Mouse (Mus musculus) heart, embryonic 16.5 days (tissue): ENCODE data around the gene Hmg20a. TPM values are rescaled to one million over a fixed set of nuclear protein-coding genes. Genes with fewer than 3 reads are reported as not detected.
"Not testable (repeated sequence)": the region's sequence is repeated elsewhere in the genome, so short reads cannot be mapped to it uniquely, and the experiment has no call there.

Experiments
- ATAC-seq: fragments of 200-750 bp; cut with Nextera tagmentation; replicated peaks from 2 replicates; pipeline ENCODE4 v1.8.0; 2017; ENCODE audit warnings: moderate number of reproducible peaks; ENCODE audit not compliant: insufficient read depth, low FRiP score; ENCODE audit errors: extremely low read depth
- H3K27ac ChIP-seq: fragments of 300-500 bp; sonication (generic); 2 replicates; pipeline ENCODE4 v1.5.1; 2014; ENCODE audit warnings: mild to moderate bottlenecking, low read length, control low read depth, moderate library complexity
- H3K27me3 ChIP-seq: fragments of 300-500 bp; sonication (generic); 2 replicates; pipeline ENCODE4 v1.6.1; 2014; ENCODE audit warnings: low read length, mixed read lengths; ENCODE audit not compliant: control insufficient read depth, insufficient read depth
- H3K36me3 ChIP-seq: fragments of 300-500 bp; sonication (generic); 2 replicates; pipeline ENCODE4 v1.6.1; 2014; ENCODE audit not compliant: control insufficient read depth, insufficient read depth
- H3K4me1 ChIP-seq: fragments of 300-500 bp; sonication (generic); 2 replicates; pipeline ENCODE4 v1.6.1; 2014; ENCODE audit warnings: low read length, mixed read lengths; ENCODE audit not compliant: control insufficient read depth, insufficient read depth
- H3K4me2 ChIP-seq: fragments of 300-500 bp; sonication (generic); 2 replicates; pipeline ENCODE4 v1.6.1; 2014; ENCODE audit warnings: low read depth, mild to moderate bottlenecking, control low read depth, low read length
- H3K4me3 ChIP-seq: fragments of 300-500 bp; sonication (generic); 2 replicates; pipeline ENCODE4 v1.5.1; 2014; ENCODE audit warnings: mild to moderate bottlenecking, control low read depth, low read length
- H3K9ac ChIP-seq: fragments of 300-500 bp; sonication (generic); 2 replicates; pipeline ENCODE4 v1.6.1; 2014; ENCODE audit warnings: low read length, control low read depth
- H3K9me3 ChIP-seq: fragments of 300-500 bp; sonication (generic); replicated peaks from 2 replicates; pipeline ENCODE4 v1.6.1; 2016; ENCODE audit warnings: low read length; ENCODE audit not compliant: control insufficient read depth
- WGBS: fragments of 180-500 bp; shearing (Covaris S2); extraction: QIAGEN DNeasy Blood & Tissue Kit; methylation state at CpG from one replicate; pipeline ENCODE4 v1.1.7; 2014; 5-methylcytosine and 5-hydroxymethylcytosine counted together
- polyA plus RNA-seq: library from polyadenylated mRNA; unstranded; fragments of >200 nt; fragmentation: Nextera tagmentation; extraction: Ambion mirVana; gene quantifications from 2 replicates; pipeline ENCODE4 v1.2.1, GENCODE M21; 2015

The Hmg20a gene
- polyA plus RNA-seq, 1 experiment from 2014 or later: 54.1 TPM

- no peaks in the 10 kb centered on the region for H3K27me3 ChIP-seq
- no peak overlapping the region for H3K4me2 ChIP-seq
- peaks cover 31% of the 10 kb centered on the region for H3K4me1 ChIP-seq
- H3K27ac ChIP-seq: no peak overlapping the region
- no peak for ATAC-seq
- H3K4me3 ChIP-seq: no peak overlapping the region
- no peaks in the 10 kb centered on the region for H3K36me3 ChIP-seq
- no peaks in the 10 kb centered on the region for H3K9me3 ChIP-seq
- WGBS: 78% methylated on average over 4 of the region's 4 CpGs
- H3K9ac ChIP-seq: no peak overlapping the region
Measured at GRCm38 (mm10) chr9:56424861-56425260, 6.5 kb downstream of the Hmg20a start.

GRCm38 (mm10) chr9:56435821-56436526, 17.6 kb downstream of the Hmg20a start:
- WGBS: 74% methylated on average over 5 of the region's 5 CpGs
- Histone ChIP-seq H3K27me3 (no peaks in the 10 kb centered on the region), H3K27ac (no peak overlapping the region)

GRCm38 (mm10) chr9:56437300-56437892, 19.0 kb downstream of the Hmg20a start:
- H3K9me3 ChIP-seq, H3K36me3 ChIP-seq, H3K27ac ChIP-seq, H3K27me3 ChIP-seq, H3K4me3 ChIP-seq, H3K4me2 ChIP-seq, H3K9ac ChIP-seq, ATAC-seq, H3K4me1 ChIP-seq: not testable (repeated sequence)
- 91% methylated on average over 22 of the region's 29 CpGs for WGBS

More at GRCm38 (mm10) chr9:56435821-56436526, 17.6 kb downstream of the Hmg20a start:
- H3K4me3 ChIP-seq: no peak overlapping the region
- H3K4me1 ChIP-seq: peaks cover 4% of the 10 kb centered on the region
- no peak for ATAC-seq
- no peaks in the 10 kb centered on the region for H3K36me3 ChIP-seq
- no peak overlapping the region for H3K9ac ChIP-seq
- H3K4me2 ChIP-seq: no peak overlapping the region
- H3K9me3 ChIP-seq: no peaks in the 10 kb centered on the region

- peaks cover 4% of the 10 kb centered on the region for H3K4me1 ChIP-seq
- H3K9ac ChIP-seq: no peak overlapping the region
- H3K9me3 ChIP-seq: no peaks in the 10 kb centered on the region
- 29% methylated on average over 7 of the region's 7 CpGs for WGBS
- H3K4me3 ChIP-seq: no peak overlapping the region
- no peak overlapping the region for H3K27ac ChIP-seq
- H3K4me2 ChIP-seq: no peak overlapping the region
- ATAC-seq: no peak
- H3K36me3 ChIP-seq: no peaks in the 10 kb centered on the region
- H3K27me3 ChIP-seq: no peaks in the 10 kb centered on the region
Measured at GRCm38 (mm10) chr9:56439699-56440098, 21.3 kb downstream of the Hmg20a start.

GRCm38 (mm10) chr9:56451570-56451969, 33.2 kb downstream of the Hmg20a start:
- Histone ChIP-seq H3K9me3 (no peaks in the 10 kb centered on the region), H3K4me3 (no peak overlapping the region), H3K36me3 (no peaks in the 10 kb centered on the region; the same call in 1 of the 2 replicates), H3K9ac (no peak overlapping the region), H3K27me3 (no peaks in the 10 kb centered on the region), H3K4me2 (no peak overlapping the region), H3K4me1 (peaks cover 12% of the 10 kb centered on the region; the same call in 1 of the 2 replicates), H3K27ac (no peak overlapping the region)
- 76% methylated on average over 6 of the region's 6 CpGs for WGBS
- ATAC-seq: no peak

GRCm38 (mm10) chr9:56453038-56453815, 34.8 kb downstream of the Hmg20a start:
- Histone ChIP-seq H3K27me3 (no peaks in the 10 kb centered on the region), H3K9me3 (no peaks in the 10 kb centered on the region), H3K36me3 (peaks cover 4% of the 10 kb centered on the region; the same call in 1 of the 2 replicates), H3K27ac (peak overlapping the region; percentile 25; the same call in 1 of the 2 replicates), H3K9ac (no peak overlapping the region), H3K4me2 (no peak overlapping the region), H3K4me3 (no peak overlapping the region), H3K4me1 (peaks cover 12% of the 10 kb centered on the region; the same call in 1 of the 2 replicates)
- ATAC-seq: no peak
- 78% methylated on average over 2 of the region's 2 CpGs for WGBS

GRCm38 (mm10) chr9:56456426-56456825, 38.0 kb downstream of the Hmg20a start:
- H3K4me2 ChIP-seq: no peak overlapping the region
- no peaks in the 10 kb centered on the region for H3K9me3 ChIP-seq
- 88% methylated on average over 3 of the region's 3 CpGs for WGBS
- H3K4me3 ChIP-seq: no peak overlapping the region
- H3K4me1 ChIP-seq: peaks cover 11% of the 10 kb centered on the region; the same call in 1 of the 2 replicates
- ATAC-seq: no peak
- H3K36me3 ChIP-seq: peaks cover 4% of the 10 kb centered on the region; the same call in 1 of the 2 replicates
- H3K27ac ChIP-seq: no peak overlapping the region
- H3K9ac ChIP-seq: no peak overlapping the region
- no peaks in the 10 kb centered on the region for H3K27me3 ChIP-seq

- H3K27me3 ChIP-seq: no peaks in the 10 kb centered on the region
- ATAC-seq: no peak
- H3K36me3 ChIP-seq: peaks cover 4% of the 10 kb centered on the region; the same call in 1 of the 2 replicates
- H3K4me2 ChIP-seq: no peak overlapping the region
- WGBS: 74% methylated on average over 5 of the region's 5 CpGs
- no peaks in the 10 kb centered on the region for H3K9me3 ChIP-seq
- H3K4me3 ChIP-seq: no peak overlapping the region
- peaks cover 30% of the 10 kb centered on the region for H3K4me1 ChIP-seq
- no peak overlapping the region for H3K27ac ChIP-seq
- H3K9ac ChIP-seq: no peak overlapping the region
Measured at GRCm38 (mm10) chr9:56460987-56461386, 42.6 kb downstream of the Hmg20a start.
